Mouse (Mus musculus) small intestine, adult 2 months (tissue): ENCODE measurements around the gene Slc43a2. TPM values are rescaled to one million over a fixed set of nuclear protein-coding genes. Genes with fewer than 3 reads are reported as not detected.
"Not testable (repeated sequence)": the region's sequence is repeated elsewhere in the genome, so short reads cannot be mapped to it uniquely, and the experiment has no call there.

ENCODE experiments used
- H3K27ac ChIP-seq: fragments of 200-500 bp; 2 replicates; pipeline ENCODE4 v1.5.1; 2012; ENCODE audit warnings: low read depth, low read length, control low read depth, inconsistent platforms; ENCODE audit not compliant: insufficient read depth
- H3K27me3 ChIP-seq: fragments of 200-500 bp; 2 replicates; pipeline ENCODE4 v1.6.1; 2012; ENCODE audit warnings: mild to moderate bottlenecking, moderate library complexity, low read length, inconsistent platforms; ENCODE audit not compliant: control insufficient read depth, insufficient read depth
- H3K36me3 ChIP-seq: fragments of 200-500 bp; 2 replicates; pipeline ENCODE4 v1.6.1; 2012; ENCODE audit warnings: mild to moderate bottlenecking, low read length, control low read depth, inconsistent platforms; ENCODE audit not compliant: control insufficient read depth, insufficient read depth
- H3K4me1 ChIP-seq: fragments of 200-500 bp; 2 replicates; pipeline ENCODE4 v1.6.1; 2012; ENCODE audit warnings: low read length, inconsistent platforms, mixed read lengths; ENCODE audit not compliant: control insufficient read depth, insufficient read depth, insufficient read length
- H3K4me3 ChIP-seq: fragments of 200-500 bp; 2 replicates; pipeline ENCODE4 v1.5.1; 2012; ENCODE audit warnings: low read depth, mild to moderate bottlenecking, control low read depth, inconsistent platforms, low read length, moderate library complexity
- CTCF ChIP-seq: fragments of 200-500 bp; IDR thresholded peaks from 2 replicates; pipeline ENCODE4 v1.5.1; 2012; ENCODE audit warnings: low read depth, mild to moderate bottlenecking, control low read depth, inconsistent platforms, low read length, moderate library complexity, mixed read lengths; ENCODE audit not compliant: insufficient replicate concordance, insufficient read length; ENCODE audit errors: extremely low read depth
- POLR2A ChIP-seq: fragments of 200-500 bp; IDR thresholded peaks from 2 replicates; pipeline ENCODE4 v1.6.1; 2012; ENCODE audit warnings: low read depth, mild to moderate bottlenecking, control low read depth, inconsistent platforms, low read length, moderate library complexity
- WGBS: fragments of 180-500 bp; shearing (Covaris S2); methylation state at CpG from one replicate; pipeline ENCODE4 v1.1.7; 2018; 5-methylcytosine and 5-hydroxymethylcytosine counted together
- polyA plus RNA-seq: library from polyadenylated mRNA; depleted of rRNA; stranded (reverse); fragments of >200 nt; gene quantifications from 2 replicates; pipeline ENCODE4 v1.2.3, GENCODE M21; 2012

The Slc43a2 gene
- polyA plus RNA-seq, 1 experiment: 508 TPM

DNA sequence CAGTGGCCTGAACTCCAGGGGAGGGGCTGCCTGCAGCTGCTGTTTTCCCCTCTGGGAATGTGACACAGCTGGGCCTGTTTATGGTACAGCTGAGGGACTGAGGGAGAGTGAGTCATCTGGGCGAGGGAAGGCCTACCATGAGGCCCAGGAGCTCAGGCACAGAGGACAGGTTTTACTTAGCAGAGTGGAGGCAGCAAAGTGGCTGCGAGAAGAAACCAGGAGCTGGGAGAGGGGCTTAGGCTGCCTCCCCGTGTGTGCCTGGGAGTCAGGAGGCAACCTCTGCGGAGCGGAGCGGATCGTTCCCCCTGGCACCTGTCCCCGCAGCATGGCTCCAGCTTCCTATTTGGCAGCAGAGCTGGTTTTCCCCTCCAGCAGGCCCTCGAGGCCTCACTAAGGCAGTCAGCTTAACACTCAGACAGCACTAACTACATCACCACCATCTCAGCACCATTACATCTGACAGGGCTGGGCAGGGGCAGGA, 20.5 kb downstream of the Slc43a2 start:
- no peaks in the 10 kb centered on the region for H3K27me3 ChIP-seq
- H3K4me1 ChIP-seq: 0 out of 2 replicates have a peak, but pooled peaks cover 7% of the 10 kb centered on the region
- H3K4me3 ChIP-seq: no peak overlapping the region
- peaks cover 52% of the 10 kb centered on the region for H3K36me3 ChIP-seq
- 61% methylated on average over 9 of the region's 9 CpGs for WGBS
- TF ChIP-seq CTCF (no peak), POLR2A (no peak)
- H3K27ac ChIP-seq: peak overlapping the region; percentile 72

DNA sequence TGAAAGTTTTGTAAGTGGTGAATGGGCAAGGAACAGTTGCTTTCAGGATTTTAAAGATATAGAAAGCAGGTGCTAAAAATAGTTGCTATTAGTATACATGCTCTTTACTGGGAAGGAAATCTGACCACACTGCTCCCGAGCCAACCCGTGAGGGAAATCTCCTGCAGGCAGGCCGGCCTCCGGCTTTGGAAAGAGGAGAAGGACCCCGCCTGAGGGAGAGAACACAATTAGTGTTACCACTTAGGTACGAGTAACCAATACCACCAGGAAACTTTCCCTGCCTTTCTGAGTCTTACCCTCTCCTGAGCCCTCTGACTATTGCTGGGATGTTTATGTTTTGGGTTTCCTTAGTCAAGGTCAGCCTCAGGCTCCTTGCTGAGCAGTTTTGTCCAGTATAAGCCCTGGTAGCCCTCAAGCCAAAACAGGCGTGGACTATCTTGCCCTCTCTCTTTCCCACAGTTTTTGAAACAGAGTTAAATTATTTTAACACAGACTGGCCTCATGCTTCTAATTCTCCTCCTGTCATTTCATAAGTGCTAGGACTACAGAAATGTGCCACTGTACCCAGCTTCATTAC, 21.5 kb downstream of the Slc43a2 start:
- peak overlapping the region; percentile 72; the same call in 1 of the 2 replicates for H3K27ac ChIP-seq
- peaks cover 51% of the 10 kb centered on the region for H3K36me3 ChIP-seq
- no peak overlapping the region for H3K4me3 ChIP-seq
- 0 out of 2 replicates have a peak, but pooled peaks cover 7% of the 10 kb centered on the region for H3K4me1 ChIP-seq
- TF ChIP-seq POLR2A: no peak
- TF ChIP-seq CTCF: no peak
- H3K27me3 ChIP-seq: no peaks in the 10 kb centered on the region
- 67% methylated on average over 7 of the region's 7 CpGs for WGBS

DNA sequence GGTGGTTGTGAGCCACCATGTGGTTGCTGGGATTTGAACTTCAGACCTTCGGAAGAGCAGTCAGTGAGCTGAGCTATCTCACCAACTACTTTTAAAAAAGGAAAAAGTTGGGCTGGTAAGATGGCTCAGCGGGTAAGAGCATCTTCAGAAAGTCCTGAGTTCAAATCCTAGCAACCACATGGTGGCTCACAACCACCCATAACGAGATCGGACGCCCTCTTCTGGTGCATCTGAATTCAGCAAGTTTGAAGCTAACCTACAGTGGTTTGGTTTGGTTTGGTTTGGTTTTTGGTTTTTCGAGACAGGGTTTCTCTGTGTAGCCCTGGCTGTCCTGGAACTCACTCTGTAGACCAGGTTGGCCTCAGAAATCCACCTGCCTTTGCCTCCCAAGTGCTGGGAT, 24.5 kb downstream of the Slc43a2 start:
- not testable (repeated sequence) for H3K27ac ChIP-seq, H3K4me3 ChIP-seq, H3K27me3 ChIP-seq
- peaks cover 13% of the 10 kb centered on the region for H3K4me1 ChIP-seq
- H3K36me3 ChIP-seq: peaks cover 43% of the 10 kb centered on the region
- WGBS: 94% methylated on average over 6 of the region's 6 CpGs

DNA sequence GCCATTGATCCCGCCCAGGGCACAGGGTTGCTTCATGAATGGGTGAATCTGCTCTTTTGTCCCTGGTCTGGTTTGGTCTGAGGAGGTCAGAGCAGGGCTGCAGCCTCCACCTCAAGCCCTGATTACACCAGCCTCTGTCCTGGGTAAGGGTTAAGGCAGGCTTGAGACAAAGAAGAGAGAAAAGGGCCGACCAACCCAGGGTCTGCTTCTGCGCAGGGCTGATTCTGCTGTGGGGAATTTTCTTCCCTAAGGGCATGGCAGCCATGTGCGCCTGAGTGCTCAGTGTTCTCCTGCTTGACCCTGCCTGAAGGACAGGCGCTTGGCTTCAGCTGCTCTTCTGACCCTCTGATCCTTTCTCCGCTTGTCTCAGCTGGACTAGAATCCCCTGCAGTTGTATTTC, 25.6 kb downstream of the Slc43a2 start:
- WGBS: 98% methylated on average over 6 of the region's 6 CpGs
- TF ChIP-seq POLR2A: no peak
- no peak for TF ChIP-seq CTCF
- Histone ChIP-seq H3K36me3 (peaks cover 42% of the 10 kb centered on the region), H3K27me3 (no peaks in the 10 kb centered on the region), H3K4me3 (no peak overlapping the region), H3K27ac (no peak overlapping the region), H3K4me1 (peaks cover 23% of the 10 kb centered on the region)

DNA sequence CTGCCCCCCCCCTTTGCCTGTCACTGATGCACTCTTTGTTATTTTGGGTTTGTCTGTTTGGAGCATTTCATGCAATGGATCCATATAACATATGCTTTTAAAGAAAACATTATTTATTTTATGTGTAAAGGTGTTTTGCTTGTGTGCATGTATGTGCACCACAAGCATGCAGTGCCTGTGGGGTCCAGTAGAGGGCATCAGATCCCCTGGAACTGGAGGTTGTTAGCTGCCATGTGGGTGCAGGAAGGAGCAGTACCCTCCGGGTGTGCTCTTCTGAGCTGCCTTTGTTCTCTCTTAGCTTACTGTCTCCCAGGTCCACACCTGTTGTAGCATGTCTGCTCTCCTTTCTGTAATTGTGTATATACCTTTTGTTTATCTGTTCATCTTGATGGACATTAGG, 26.6 kb downstream of the Slc43a2 start:
- peaks cover 30% of the 10 kb centered on the region for H3K4me1 ChIP-seq
- TF ChIP-seq POLR2A (no peak), CTCF (peak; percentile 45; the same call in 1 of the 2 replicates)
- H3K27ac ChIP-seq: no peak overlapping the region
- H3K36me3 ChIP-seq: peaks cover 46% of the 10 kb centered on the region
- no peak overlapping the region for H3K4me3 ChIP-seq
- WGBS: 94% methylated on average over 1 of the region's 1 CpGs
- no peaks in the 10 kb centered on the region for H3K27me3 ChIP-seq

DNA sequence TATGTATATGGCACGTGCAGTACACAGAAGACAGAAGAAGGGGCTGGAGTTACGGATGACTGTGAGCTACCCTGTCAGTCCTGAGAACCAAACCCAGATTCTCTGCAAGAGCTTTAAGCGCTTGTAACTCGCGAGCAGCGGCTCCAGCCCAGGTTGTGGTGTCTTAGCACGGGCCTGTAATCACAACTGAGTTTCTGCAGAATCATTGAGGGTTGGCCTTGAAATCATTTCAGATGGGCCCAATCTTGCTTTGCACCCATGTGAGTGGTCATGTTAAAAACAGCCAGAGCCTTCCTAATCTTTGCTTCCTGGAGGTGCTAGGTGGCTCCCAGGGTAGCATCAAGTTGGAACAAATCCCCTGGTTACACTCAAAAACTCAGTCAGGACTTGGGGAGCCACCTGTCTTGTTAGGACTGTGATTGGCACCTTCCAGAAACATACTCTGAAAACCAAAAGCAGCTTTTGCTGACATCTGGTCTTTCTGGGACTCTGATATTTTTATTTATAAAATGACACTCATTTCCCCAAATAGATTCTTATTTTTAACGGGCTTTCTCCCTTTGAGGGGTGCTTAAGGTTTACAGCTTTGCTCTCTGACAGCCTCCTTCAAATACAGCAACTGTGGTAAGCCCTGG, 28.5 kb downstream of the Slc43a2 start:
- TF ChIP-seq CTCF (no peak), POLR2A (no peak)
- 80% methylated on average over 8 of the region's 8 CpGs for WGBS
- Histone ChIP-seq H3K4me3 (no peak overlapping the region), H3K36me3 (peaks cover 55% of the 10 kb centered on the region), H3K27me3 (no peaks in the 10 kb centered on the region), H3K4me1 (peaks cover 40% of the 10 kb centered on the region), H3K27ac (peak overlapping the region; percentile 96)

DNA sequence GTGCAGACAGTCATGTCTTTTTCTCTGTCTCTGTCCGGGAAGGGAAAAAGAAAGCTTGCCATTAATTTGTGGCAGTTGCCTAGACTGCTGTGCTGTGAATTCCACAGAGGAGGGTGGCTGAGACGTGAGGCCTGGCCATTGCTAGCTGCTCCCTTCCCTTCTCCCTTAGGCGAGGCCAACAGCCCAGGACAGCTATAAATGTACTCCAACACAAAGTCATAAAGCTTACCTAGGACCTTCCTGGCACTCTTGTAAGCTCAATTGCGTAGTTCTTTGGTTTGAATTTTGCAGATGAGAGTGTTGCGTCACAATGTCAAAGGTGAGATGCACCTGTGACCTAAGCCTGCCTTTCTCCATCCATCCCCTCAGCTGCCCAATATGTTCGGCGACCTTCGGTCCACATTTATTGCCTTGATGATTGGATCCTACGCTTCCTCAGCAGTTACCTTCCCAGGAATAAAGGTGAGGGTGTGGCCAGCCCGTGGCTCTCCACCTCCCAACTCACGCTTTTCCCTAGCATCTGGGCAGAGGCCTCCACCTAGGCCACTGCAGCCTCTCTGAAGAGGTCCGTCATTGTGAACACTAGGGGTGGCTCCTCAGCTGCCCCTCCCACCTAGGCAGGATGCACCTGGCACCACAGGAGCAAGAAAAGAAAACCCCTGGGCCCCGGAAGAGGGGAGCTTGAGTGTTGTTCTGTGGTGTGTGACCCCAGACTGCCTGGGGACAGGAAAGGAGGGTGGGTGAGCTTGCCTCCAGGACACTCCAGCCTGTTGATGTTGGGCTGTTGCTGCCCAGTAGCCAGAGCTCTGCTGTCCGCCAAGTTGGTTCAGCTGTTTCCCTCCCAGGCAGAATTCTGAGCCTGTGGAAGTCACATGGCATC, 29.3 kb downstream of the Slc43a2 start:
- Histone ChIP-seq H3K27ac (peak overlapping the region; percentile 96), H3K4me3 (no peak overlapping the region), H3K36me3 (peaks cover 57% of the 10 kb centered on the region), H3K4me1 (peaks cover 45% of the 10 kb centered on the region), H3K27me3 (no peaks in the 10 kb centered on the region)
- 25% methylated on average over 14 of the region's 14 CpGs for WGBS
- no peak for TF ChIP-seq CTCF
- peak; percentile 47 for TF ChIP-seq POLR2A
